Mouse (Mus musculus): ENCODE measurements at regions not wholly inside any gene's neighbourhood (a gene's known extent, or its start where the extent isn't known, plus 50 kb on each side); places are given as distances from the start of the nearest gene placed in this dataset.

- no peak overlapping the region for H3K4me3 ChIP-seq (ENCODE audit: control insufficient read depth in 1 of 2, insufficient read depth in 1 of 2, low read depth in 2 of 2, low read length in 2 of 2)
- no peak overlapping the region for H3K9ac ChIP-seq (ENCODE audit: control insufficient read depth, low read depth, low read length, poor library complexity, severe bottlenecking)
- H3K79me2 ChIP-seq (ENCODE audit: control insufficient read depth, insufficient read depth, low read length, poor library complexity), result no peaks in the 10 kb centered on the region
- TF ChIP-seq CTCF (IDR thresholded peaks at IDR 0.05 in 2 of 3, conservative IDR thresholded peaks at IDR 0.05 in 1 of 3; ENCODE audit: control insufficient read depth in 1 of 3, insufficient read depth in 1 of 3, low read depth in 2 of 3, low read length in 3 of 3, poor library complexity in 1 of 3, severe bottlenecking in 1 of 3) (no peak), ZNF384 (IDR thresholded peaks at IDR 0.05; ENCODE audit: low read depth, low read length) (no peak), POLR2AphosphoS2 (IDR thresholded peaks at IDR 0.05; ENCODE audit: low read length) (no peak), TCF12 (IDR thresholded peaks at IDR 0.05; ENCODE audit: low read depth, low read length) (no peak)
- no peaks in the 10 kb centered on the region for H3K36me3 ChIP-seq (ENCODE audit: control insufficient read depth in 1 of 2, insufficient read depth in 2 of 2, low read length in 2 of 2)
- DNase-seq (ENCODE audit: low read depth, low spot score), result no peak
- H3K4me1 ChIP-seq (ENCODE audit: control insufficient read depth in 1 of 2, insufficient read depth in 2 of 2, low read length in 2 of 2), result no peaks in the 10 kb centered on the region
- no peak overlapping the region for H3K27ac ChIP-seq (ENCODE audit: control insufficient read depth, low read depth, low read length)
- H3K27me3 ChIP-seq (ENCODE audit: control insufficient read depth in 1 of 2, insufficient read depth in 2 of 2, low read length in 2 of 2), result no peaks in the 10 kb centered on the region
- H3K9me3 ChIP-seq (replicated peaks; ENCODE audit: insufficient read depth, low read length), result no peaks in the 10 kb centered on the region
These were observed 318.8 kb downstream of the 3100002H09Rik start for GRCm38 (mm10) chr4:124291767-124292166.

DNA sequence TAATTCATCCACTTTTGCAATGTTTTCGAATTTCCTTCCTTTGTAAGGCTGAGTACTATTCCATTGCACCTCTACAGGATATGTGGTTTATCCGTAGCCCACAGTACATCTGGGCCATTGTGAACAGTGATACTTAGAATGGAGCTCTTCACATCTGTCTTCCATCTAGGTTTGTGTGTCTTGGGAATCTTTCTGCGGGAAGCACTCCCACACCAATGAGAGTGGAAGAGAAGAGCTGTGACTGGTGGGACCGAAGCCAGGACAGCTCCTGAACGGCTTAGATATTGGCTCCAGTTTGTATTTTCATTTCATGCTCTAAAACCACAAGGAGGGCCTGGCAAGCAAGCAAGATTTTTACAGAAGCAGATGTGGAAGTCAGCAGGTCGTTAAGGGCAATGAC is 323.1 kb downstream of the 3100002H09Rik start:
- Histone ChIP-seq H3K79me2 (ENCODE audit: control insufficient read depth, insufficient read depth, low read length, poor library complexity) (no peaks in the 10 kb centered on the region), H3K36me3 (ENCODE audit: control insufficient read depth in 1 of 2, insufficient read depth in 2 of 2, low read length in 2 of 2) (no peaks in the 10 kb centered on the region), H3K9ac (ENCODE audit: control insufficient read depth, low read depth, low read length, poor library complexity, severe bottlenecking) (no peak overlapping the region), H3K9me3 (replicated peaks; ENCODE audit: insufficient read depth, low read length) (no peaks in the 10 kb centered on the region), H3K4me3 (ENCODE audit: control insufficient read depth in 1 of 2, insufficient read depth in 1 of 2, low read depth in 2 of 2, low read length in 2 of 2) (no peak overlapping the region), H3K27me3 (ENCODE audit: control insufficient read depth in 1 of 2, insufficient read depth in 2 of 2, low read length in 2 of 2) (no peaks in the 10 kb centered on the region), H3K4me1 (ENCODE audit: control insufficient read depth in 1 of 2, insufficient read depth in 2 of 2, low read length in 2 of 2) (no peaks in the 10 kb centered on the region), H3K27ac (ENCODE audit: control insufficient read depth, low read depth, low read length) (no peak overlapping the region)
- no peak for TF ChIP-seq ZMIZ1 (IDR thresholded peaks at IDR 0.05; ENCODE audit: low read depth, low read length)
- no peak for TF ChIP-seq ELF1 (IDR thresholded peaks at IDR 0.05; ENCODE audit: low read depth, low read length)
- no peak for TF ChIP-seq GATA1 (IDR thresholded peaks at IDR 0.05; ENCODE audit: low read depth, low read length)
- TF ChIP-seq POLR2A (IDR thresholded peaks at IDR 0.05; ENCODE audit: control insufficient read depth in 1 of 2, insufficient read depth in 1 of 2, low read depth in 1 of 2, low read length in 2 of 2, poor library complexity in 1 of 2), result no peak
- TF ChIP-seq SMC3 (IDR thresholded peaks at IDR 0.05; ENCODE audit: low read depth, low read length), result no peak
- TF ChIP-seq GABPA (IDR thresholded peaks at IDR 0.05; ENCODE audit: low read depth, low read length), result no peak
- TF ChIP-seq JUND (IDR thresholded peaks at IDR 0.05; ENCODE audit: low read depth, low read length), result no peak
- no peak for TF ChIP-seq E2F4 (IDR thresholded peaks at IDR 0.05; ENCODE audit: borderline replicate concordance, low read depth, low read length)
- DNase-seq (ENCODE audit: low read depth, low spot score), result no peak

- Histone ChIP-seq H3K9ac (ENCODE audit: control insufficient read depth, low read depth, low read length, poor library complexity, severe bottlenecking) (no peak overlapping the region), H3K27ac (ENCODE audit: control insufficient read depth, low read depth, low read length) (no peak overlapping the region), H3K36me3 (ENCODE audit: control insufficient read depth in 1 of 2, insufficient read depth in 2 of 2, low read length in 2 of 2) (no peaks in the 10 kb centered on the region), H3K79me2 (ENCODE audit: control insufficient read depth, insufficient read depth, low read length, poor library complexity) (no peaks in the 10 kb centered on the region), H3K4me1 (ENCODE audit: control insufficient read depth in 1 of 2, insufficient read depth in 2 of 2, low read length in 2 of 2) (no peaks in the 10 kb centered on the region), H3K27me3 (ENCODE audit: control insufficient read depth in 1 of 2, insufficient read depth in 2 of 2, low read length in 2 of 2) (no peaks in the 10 kb centered on the region), H3K9me3 (replicated peaks; ENCODE audit: insufficient read depth, low read length) (no peaks in the 10 kb centered on the region), H3K4me3 (ENCODE audit: control insufficient read depth in 1 of 2, insufficient read depth in 1 of 2, low read depth in 2 of 2, low read length in 2 of 2) (no peak overlapping the region)
- no peak for TF ChIP-seq ZKSCAN1 (IDR thresholded peaks at IDR 0.05; ENCODE audit: low read depth, low read length)
- no peak for TF ChIP-seq CHD1 (IDR thresholded peaks at IDR 0.05; ENCODE audit: low read depth, low read length)
- no peak for TF ChIP-seq SMC3 (IDR thresholded peaks at IDR 0.05; ENCODE audit: low read depth, low read length)
- TF ChIP-seq POLR2A (IDR thresholded peaks at IDR 0.05; ENCODE audit: control insufficient read depth in 1 of 2, insufficient read depth in 1 of 2, low read depth in 1 of 2, low read length in 2 of 2, poor library complexity in 1 of 2), result no peak
- no peak for TF ChIP-seq ZC3H11A (IDR thresholded peaks at IDR 0.05; ENCODE audit: low read depth, low read length)
- TF ChIP-seq MYB (IDR thresholded peaks at IDR 0.05; ENCODE audit: low read depth, low read length), result no peak
- no peak for TF ChIP-seq HCFC1 (IDR thresholded peaks at IDR 0.05; ENCODE audit: low read depth, low read length)
- no peak for TF ChIP-seq RCOR1 (IDR thresholded peaks at IDR 0.05; ENCODE audit: low read depth, low read length)
- DNase-seq (ENCODE audit: low read depth, low spot score), result no peak
These were observed 331.9 kb downstream of the 3100002H09Rik start for GRCm38 (mm10) chr4:124278681-124279080.
